Mouse (Mus musculus) heart, adult 2 months (tissue): ENCODE measurements at regions not wholly inside any gene's neighbourhood (a gene's known extent, or its start where the extent isn't known, plus 50 kb on each side); places are given as distances from the start of the nearest gene placed in this dataset.

Experiments used
- CTCF ChIP-seq: fragments of 200-600 bp; IDR thresholded peaks from 2 replicates; pipeline ENCODE4 v1.8.1; 2022; ENCODE audit warnings: antibody characterized with exemption, mild to moderate bottlenecking, moderate library complexity
- EP300 ChIP-seq: fragments of 200-500 bp; IDR thresholded peaks from 2 replicates; pipeline ENCODE4 v1.6.1; 2011; ENCODE audit warnings: low read depth, low read length, control low read depth; ENCODE audit not compliant: insufficient read depth
- POLR2A ChIP-seq: fragments of 200-500 bp; IDR thresholded peaks from 2 replicates; pipeline ENCODE4 v1.6.1; 2011; ENCODE audit warnings: mild to moderate bottlenecking, low read depth, low read length, control low read depth; ENCODE audit not compliant: insufficient read depth

GRCm38 (mm10) chr6:8897334-8897733 lies 50.9 kb upstream of the Nxph1 start:
- no peak for TF ChIP-seq POLR2A
- TF ChIP-seq EP300, result no peak
- no peak for TF ChIP-seq CTCF
